Mouse (Mus musculus) heart, embryonic 11.5 days (tissue): Measurements from ENCODE around the gene Sycp3. TPM values are rescaled to one million over a fixed set of nuclear protein-coding genes. Genes with fewer than 3 reads are reported as not detected.

Source experiments
- ATAC-seq: fragments of 200-750 bp; cut with Nextera tagmentation; replicated peaks from 2 replicates; pipeline ENCODE4 v1.8.0; 2017; ENCODE audit warnings: moderate library complexity; ENCODE audit not compliant: insufficient number of reproducible peaks, low FRiP score, low TSS enrichment
- H3K27ac ChIP-seq: fragments of 300-500 bp; sonication (generic); 2 replicates; pipeline ENCODE4 v1.5.1; 2014; ENCODE audit warnings: mild to moderate bottlenecking, low read depth, low read length
- H3K27me3 ChIP-seq: fragments of 300-500 bp; sonication (generic); 2 replicates; pipeline ENCODE4 v1.6.1; 2014; ENCODE audit warnings: mild to moderate bottlenecking, low read length, mixed read lengths; ENCODE audit not compliant: control insufficient read depth, insufficient read depth
- H3K36me3 ChIP-seq: fragments of 300-500 bp; sonication (generic); 2 replicates; pipeline ENCODE4 v1.6.1; 2014; ENCODE audit warnings: mild to moderate bottlenecking, low read length, moderate library complexity, mixed read lengths; ENCODE audit not compliant: control insufficient read depth, insufficient read depth
- H3K4me1 ChIP-seq: fragments of 300-500 bp; sonication (generic); 2 replicates; pipeline ENCODE4 v1.6.1; 2014; ENCODE audit warnings: low read length; ENCODE audit not compliant: control insufficient read depth, insufficient read depth
- H3K4me2 ChIP-seq: fragments of 300-500 bp; sonication (generic); 2 replicates; pipeline ENCODE4 v1.6.1; 2014; ENCODE audit warnings: mild to moderate bottlenecking, moderate library complexity
- H3K4me3 ChIP-seq: fragments of 300-500 bp; sonication (generic); 2 replicates; pipeline ENCODE4 v1.5.1; 2014; ENCODE audit warnings: low read depth, low read length
- H3K9ac ChIP-seq: fragments of 300-500 bp; sonication (generic); 2 replicates; pipeline ENCODE4 v1.6.1; 2014; ENCODE audit warnings: mild to moderate bottlenecking, low read depth, low read length, moderate library complexity
- H3K9me3 ChIP-seq: fragments of 300-500 bp; sonication (generic); replicated peaks from 2 replicates; pipeline ENCODE4 v1.6.1; 2016; ENCODE audit warnings: low read length; ENCODE audit not compliant: control insufficient read depth
- WGBS: fragments of 180-500 bp; shearing (Covaris S2); extraction: QIAGEN DNeasy Blood & Tissue Kit; methylation state at CpG from one replicate; pipeline ENCODE4 v1.1.7; 2014; ENCODE audit not compliant: insufficient replicate concordance; 5-methylcytosine and 5-hydroxymethylcytosine counted together
- polyA plus RNA-seq: library from polyadenylated mRNA; unstranded; fragments of >200 nt; fragmentation: Nextera tagmentation; extraction: Ambion mirVana; gene quantifications from 2 replicates; pipeline ENCODE4 v1.2.1, GENCODE M21; 2014

Sycp3 gene
- polyA plus RNA-seq, 1 experiment from 2014 or later = 0.29 TPM

- Histone ChIP-seq H3K9ac (no peak overlapping the region), H3K4me3 (no peak overlapping the region), H3K36me3 (no peaks in the 10 kb centered on the region), H3K27me3 (no peaks in the 10 kb centered on the region), H3K9me3 (no peaks in the 10 kb centered on the region), H3K27ac (no peak overlapping the region), H3K4me2 (no peak overlapping the region), H3K4me1 (no peaks in the 10 kb centered on the region)
- ATAC-seq = no peak
- WGBS = 67% methylated on average over 8 of the region's 8 CpGs
These were observed 63.4 kb downstream of the Sycp3 start for GRCm38 (mm10) chr10:88522795-88523194.

Other genes starting within 250 kb of the Sycp3 start
- gene Dram1, start 80.5 kb upstream of the Sycp3 start, polyA plus RNA-seq = 0.39 and 1.1 TPM in 2 replicates
- 8.3 and 8.9 TPM in 2 replicates for gene Gnptab, start 80.4 kb upstream of the Sycp3 start, polyA plus RNA-seq
- gene Chpt1, start 44.5 kb downstream of the Sycp3 start, polyA plus RNA-seq = 29.9 and 34.3 TPM in 2 replicates
- gene Mybpc1, start 145.6 kb downstream of the Sycp3 start, polyA plus RNA-seq = 6.6 and 9.3 TPM in 2 replicates
- not detected in 2 replicates for gene Spic, start 225.4 kb downstream of the Sycp3 start, polyA plus RNA-seq